Mouse (Mus musculus): ENCODE data around the gene Enpp6. TPM values are rescaled to one million over a fixed set of nuclear protein-coding genes. Genes with fewer than 3 reads are reported as not detected.

Gene Enpp6
- polyA plus RNA-seq, 1 experiment from 2014 or later = 1.7 TPM

DNA sequence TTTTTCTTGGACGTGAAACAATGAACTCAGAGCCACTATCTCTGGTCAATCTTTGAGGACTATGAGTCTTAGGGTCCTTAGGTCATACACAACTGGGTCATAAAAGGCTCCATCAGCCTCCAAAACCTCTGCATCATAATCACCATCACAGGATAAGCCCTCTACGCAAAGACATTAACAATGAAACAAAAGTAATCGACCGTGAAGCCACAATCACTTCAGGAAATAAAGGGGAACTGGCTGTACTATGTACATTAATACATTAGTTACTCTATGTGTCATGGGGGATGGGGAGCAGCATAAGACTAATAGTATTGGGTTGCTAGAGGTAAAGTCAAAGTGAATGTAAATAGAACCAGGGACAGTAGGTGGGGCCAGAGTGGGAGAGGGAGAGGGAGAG lies 59.7 kb downstream of the Enpp6 start:
- H3K4me3 ChIP-seq (replicated peaks) = no peak overlapping the region
- H3K9ac ChIP-seq = no peak overlapping the region
- ATAC-seq (replicated peaks; ENCODE audit: low FRiP score) = no peak
- H3K27me3 ChIP-seq = no peaks in the 10 kb centered on the region
- peaks cover 5% of the 10 kb centered on the region; the same call in 1 of the 2 replicates for H3K4me1 ChIP-seq
- 68% methylated on average over 4 of the region's 4 CpGs for WGBS
- H3K9me3 ChIP-seq (replicated peaks) = no peaks in the 10 kb centered on the region
- H3K36me3 ChIP-seq = no peaks in the 10 kb centered on the region
- H3K4me2 ChIP-seq = no peak overlapping the region
- H3K27ac ChIP-seq = no peak overlapping the region

DNA sequence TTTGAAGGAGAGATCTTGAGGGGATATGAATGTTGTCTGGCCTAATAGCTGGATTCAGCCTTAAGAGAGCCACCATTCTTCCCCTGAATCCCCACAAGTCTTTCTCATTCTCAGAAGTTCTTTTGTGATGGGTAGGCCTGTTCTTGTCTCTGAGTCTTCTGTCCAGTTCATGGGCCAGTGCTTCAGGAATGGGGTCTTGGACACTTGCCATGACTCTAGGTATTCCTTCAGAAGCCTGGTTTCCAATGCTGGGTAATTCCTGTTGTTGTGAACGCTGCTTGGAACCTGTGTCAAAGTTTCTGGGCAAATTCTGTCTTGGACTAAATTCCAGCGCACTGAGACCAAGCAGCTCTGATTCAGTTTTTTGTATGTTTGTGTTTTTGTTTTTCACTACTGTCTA lies 60.5 kb downstream of the Enpp6 start:
- H3K9me3 ChIP-seq (replicated peaks) = no peaks in the 10 kb centered on the region

DNA sequence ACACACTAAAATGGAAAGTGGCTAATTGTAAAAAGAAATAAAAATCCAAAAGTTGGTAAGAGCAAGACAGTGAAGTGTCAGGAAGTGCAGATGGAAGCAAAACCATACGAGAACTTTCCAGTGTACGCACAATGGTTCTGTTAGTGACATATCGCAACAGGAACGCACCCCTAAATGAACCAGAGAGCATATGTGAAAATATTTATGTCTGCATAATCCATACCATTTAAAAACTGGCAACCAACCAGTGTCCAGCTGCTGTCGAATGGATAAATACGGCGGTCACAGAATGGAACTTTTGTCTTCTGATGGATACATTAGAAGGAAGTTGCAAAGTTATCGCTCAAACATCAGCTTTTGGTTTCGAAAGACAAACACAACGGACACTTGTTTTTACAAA lies 61.9 kb downstream of the Enpp6 start:
- Histone ChIP-seq H3K27ac (no peak overlapping the region), H3K4me2 (no peak overlapping the region), H3K9me3 (replicated peaks) (no peaks in the 10 kb centered on the region), H3K27me3 (no peaks in the 10 kb centered on the region), H3K9ac (no peak overlapping the region), H3K36me3 (no peaks in the 10 kb centered on the region), H3K4me3 (replicated peaks) (no peak overlapping the region), H3K4me1 (peaks cover 5% of the 10 kb centered on the region; the same call in 1 of the 2 replicates)
- ATAC-seq (replicated peaks; ENCODE audit: low FRiP score) = no peak
- WGBS = 77% methylated on average over 10 of the region's 10 CpGs

More for the DNA sequence above, 60.5 kb downstream of the Enpp6 start:
- no peak for ATAC-seq (replicated peaks; ENCODE audit: low FRiP score)
- Histone ChIP-seq H3K4me3 (replicated peaks) (no peak overlapping the region), H3K9ac (no peak overlapping the region), H3K36me3 (no peaks in the 10 kb centered on the region), H3K4me1 (peaks cover 5% of the 10 kb centered on the region; the same call in 1 of the 2 replicates), H3K27ac (no peak overlapping the region), H3K27me3 (no peaks in the 10 kb centered on the region), H3K4me2 (no peak overlapping the region)
- WGBS = 85% methylated on average over 2 of the region's 2 CpGs

DNA sequence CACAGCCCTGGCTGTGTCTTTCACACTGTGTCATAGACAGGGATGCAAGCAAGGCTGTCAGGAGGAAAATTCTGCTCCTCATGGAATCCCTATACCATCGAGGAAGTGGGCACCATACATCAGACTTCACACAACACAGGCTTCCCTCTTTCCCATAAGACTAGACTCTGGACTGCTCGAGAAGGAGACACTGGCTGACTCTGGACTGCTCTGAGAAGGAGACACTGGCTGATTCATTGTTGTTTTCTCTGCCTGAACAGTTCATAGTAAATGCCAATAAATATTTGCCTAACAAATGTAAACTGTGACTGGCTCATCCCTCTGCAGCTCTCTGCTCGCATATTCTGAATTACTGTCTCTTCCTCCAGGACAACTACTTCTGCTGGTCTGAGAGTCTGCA lies 66.0 kb downstream of the Enpp6 start:
- ATAC-seq (replicated peaks; ENCODE audit: low FRiP score) = no peak
- no peak overlapping the region for H3K9ac ChIP-seq
- H3K27me3 ChIP-seq = no peaks in the 10 kb centered on the region
- H3K4me2 ChIP-seq = no peak overlapping the region
- WGBS = 62% methylated on average over 3 of the region's 3 CpGs
- peaks cover 5% of the 10 kb centered on the region; the same call in 1 of the 2 replicates for H3K4me1 ChIP-seq
- no peaks in the 10 kb centered on the region for H3K36me3 ChIP-seq
- H3K4me3 ChIP-seq (replicated peaks) = no peak overlapping the region
- H3K27ac ChIP-seq = no peak overlapping the region
- no peaks in the 10 kb centered on the region for H3K9me3 ChIP-seq (replicated peaks)

DNA sequence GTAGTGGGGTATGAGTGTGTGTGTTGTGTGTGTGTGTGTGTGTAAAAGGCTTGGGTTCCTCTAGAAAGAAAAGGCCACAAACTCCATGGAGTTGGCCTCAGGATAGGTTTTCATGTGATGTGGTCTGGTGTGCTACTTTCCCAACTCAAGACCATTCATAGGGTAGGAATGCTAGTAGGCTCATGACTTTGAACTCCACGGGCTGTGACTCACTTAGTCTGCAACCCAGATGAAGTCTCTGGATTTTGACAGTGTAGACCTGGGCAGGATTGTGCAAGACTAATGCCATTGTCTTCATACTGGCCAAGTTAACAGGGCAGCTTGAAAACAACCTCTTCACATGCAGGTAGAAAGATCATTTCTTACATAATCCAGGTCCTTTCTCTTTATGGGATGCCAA lies 69.4 kb downstream of the Enpp6 start:
- Histone ChIP-seq H3K27ac (no peak overlapping the region), H3K27me3 (no peaks in the 10 kb centered on the region), H3K36me3 (no peaks in the 10 kb centered on the region), H3K9ac (no peak overlapping the region), H3K9me3 (replicated peaks) (no peaks in the 10 kb centered on the region), H3K4me1 (no peaks in the 10 kb centered on the region), H3K4me3 (replicated peaks) (no peak overlapping the region), H3K4me2 (no peak overlapping the region)
- no peak for ATAC-seq (replicated peaks; ENCODE audit: low FRiP score)
- 79% methylated on average over 1 of the region's 1 CpGs for WGBS

DNA sequence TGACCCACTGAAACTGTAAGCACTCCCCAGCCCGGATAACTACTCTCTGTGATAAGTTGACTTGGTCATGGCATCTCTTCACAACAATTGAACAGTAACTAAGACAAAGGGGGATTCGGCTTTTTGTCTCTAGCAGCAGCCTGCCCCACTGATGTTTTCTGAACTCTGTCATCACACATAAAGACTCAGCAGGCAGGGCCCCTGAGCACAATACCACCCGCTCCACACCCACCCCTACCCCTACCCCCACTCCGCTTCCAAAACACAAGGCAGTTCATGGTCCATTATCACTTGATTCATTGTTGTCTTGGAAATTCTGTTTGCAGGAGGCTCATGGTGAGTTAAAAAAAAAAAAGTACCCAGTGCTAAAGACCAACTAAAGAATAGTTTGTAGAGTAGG lies 71.8 kb downstream of the Enpp6 start:
- no peaks in the 10 kb centered on the region for H3K27me3 ChIP-seq
- no peak overlapping the region for H3K4me2 ChIP-seq
- no peak for ATAC-seq (replicated peaks; ENCODE audit: low FRiP score)
- no peak overlapping the region for H3K9ac ChIP-seq
- no peak overlapping the region for H3K4me3 ChIP-seq (replicated peaks)
- no peaks in the 10 kb centered on the region for H3K4me1 ChIP-seq
- H3K27ac ChIP-seq = no peak overlapping the region
- 80% methylated on average over 4 of the region's 4 CpGs for WGBS
- H3K36me3 ChIP-seq = no peaks in the 10 kb centered on the region
- no peaks in the 10 kb centered on the region for H3K9me3 ChIP-seq (replicated peaks)

DNA sequence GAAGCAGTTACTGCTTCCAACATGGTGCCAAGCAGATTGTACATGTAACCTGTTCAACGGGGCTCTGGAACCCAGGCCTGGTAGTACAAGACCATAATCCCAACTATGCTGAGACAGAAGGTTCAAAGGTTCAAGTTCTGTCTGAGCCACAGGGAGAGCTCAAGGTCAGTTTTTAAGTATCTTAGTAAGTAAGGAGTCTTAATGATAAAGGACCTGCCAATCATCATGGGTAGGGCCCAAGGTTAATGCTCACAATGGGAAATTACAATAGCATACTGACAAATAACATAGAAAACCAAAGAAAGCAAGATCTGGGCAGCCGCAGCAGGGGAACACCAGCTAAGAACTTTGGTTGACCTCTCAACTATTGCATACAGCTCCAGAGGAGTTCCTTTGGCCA lies 72.3 kb downstream of the Enpp6 start:
- Histone ChIP-seq H3K27me3 (no peaks in the 10 kb centered on the region), H3K9me3 (replicated peaks) (no peaks in the 10 kb centered on the region), H3K9ac (no peak overlapping the region), H3K4me2 (no peak overlapping the region), H3K27ac (no peak overlapping the region), H3K4me1 (no peaks in the 10 kb centered on the region), H3K36me3 (no peaks in the 10 kb centered on the region), H3K4me3 (replicated peaks) (no peak overlapping the region)
- ATAC-seq (replicated peaks; ENCODE audit: low FRiP score) = no peak
- WGBS = 94% methylated on average over 2 of the region's 2 CpGs

DNA sequence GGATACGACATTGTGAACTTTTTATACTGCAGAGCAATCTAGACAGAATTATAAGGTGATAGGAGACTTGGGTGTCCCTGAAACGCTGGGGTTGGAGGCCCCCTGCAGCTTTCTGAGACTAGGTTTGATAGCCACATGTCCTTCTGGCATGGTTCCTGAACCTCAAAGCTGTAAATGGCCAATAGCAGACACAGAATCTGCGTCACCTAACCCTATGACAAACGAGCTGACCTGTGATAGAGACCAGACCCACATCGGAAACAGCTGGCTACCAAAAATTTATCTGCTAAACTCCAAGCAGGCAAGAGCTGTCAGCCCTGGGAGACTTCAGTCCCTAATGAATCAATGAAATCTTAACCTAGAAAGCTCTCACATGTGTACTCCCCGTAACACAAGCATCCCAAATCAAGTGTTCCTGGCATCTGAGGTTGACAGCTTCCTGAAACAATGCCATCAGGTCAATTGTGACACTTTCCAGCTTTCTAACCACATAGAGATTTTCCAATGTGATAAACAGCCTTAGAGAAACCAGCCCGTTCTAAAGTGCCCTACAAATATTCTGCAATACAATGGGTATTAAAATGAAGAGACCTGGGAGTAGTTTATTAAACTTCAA lies 74.5 kb downstream of the Enpp6 start:
- no peaks in the 10 kb centered on the region for H3K9me3 ChIP-seq (replicated peaks)
- H3K9ac ChIP-seq = no peak overlapping the region
- H3K4me2 ChIP-seq = no peak overlapping the region
- no peaks in the 10 kb centered on the region for H3K27me3 ChIP-seq
- no peak overlapping the region for H3K27ac ChIP-seq
- no peak for ATAC-seq (replicated peaks; ENCODE audit: low FRiP score)
- no peak overlapping the region for H3K4me3 ChIP-seq (replicated peaks)
- no peaks in the 10 kb centered on the region for H3K4me1 ChIP-seq
- no peaks in the 10 kb centered on the region for H3K36me3 ChIP-seq
- 46% methylated on average over 7 of the region's 7 CpGs for WGBS

DNA sequence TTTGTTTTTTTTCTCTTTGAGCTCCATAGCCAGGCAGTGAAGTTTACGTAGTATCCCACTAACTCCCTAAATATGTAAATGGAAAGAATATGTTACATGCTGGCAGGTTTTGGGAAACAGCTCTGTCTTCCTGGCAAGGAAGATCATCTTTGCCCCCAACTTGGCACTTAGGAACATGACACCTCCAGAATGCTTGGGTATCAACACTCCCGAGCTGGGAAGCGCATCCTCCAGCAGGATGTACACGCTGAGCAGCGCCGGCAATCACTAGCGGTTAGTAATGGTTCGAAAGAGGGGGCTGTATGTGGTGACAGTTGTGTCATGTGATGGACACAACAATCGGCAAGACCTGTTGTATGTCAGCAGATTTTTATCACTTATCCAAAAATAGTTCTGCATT lies 80.4 kb downstream of the Enpp6 start:
- Histone ChIP-seq H3K36me3 (no peaks in the 10 kb centered on the region), H3K4me2 (no peak overlapping the region), H3K9ac (no peak overlapping the region), H3K9me3 (replicated peaks) (no peaks in the 10 kb centered on the region), H3K27ac (no peak overlapping the region), H3K4me1 (no peaks in the 10 kb centered on the region), H3K27me3 (no peaks in the 10 kb centered on the region), H3K4me3 (replicated peaks) (no peak overlapping the region)
- 86% methylated on average over 9 of the region's 9 CpGs for WGBS
- ATAC-seq (replicated peaks; ENCODE audit: low FRiP score) = no peak

DNA sequence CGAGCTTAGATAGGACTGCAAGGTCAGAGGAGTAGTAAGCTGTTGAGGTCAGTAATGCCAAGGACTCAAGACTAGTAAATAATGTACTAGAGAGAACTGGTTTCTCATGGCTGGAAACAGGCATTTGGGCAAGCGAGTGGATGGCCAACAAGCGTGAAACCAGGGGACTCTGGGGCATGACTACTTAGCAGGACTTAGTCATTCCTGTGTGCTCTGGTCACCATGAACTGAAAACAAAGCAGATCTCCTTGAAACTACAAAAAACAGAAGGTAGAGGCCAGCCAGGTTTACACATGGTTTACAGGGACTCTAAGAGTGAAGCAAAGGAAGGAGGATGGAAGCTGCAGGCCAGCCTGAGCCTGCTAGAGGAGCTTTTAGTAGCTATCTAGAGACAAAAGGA lies 82.9 kb downstream of the Enpp6 start:
- ATAC-seq (replicated peaks; ENCODE audit: low FRiP score) = no peak
- Histone ChIP-seq H3K9me3 (replicated peaks) (no peaks in the 10 kb centered on the region), H3K36me3 (no peaks in the 10 kb centered on the region), H3K4me2 (no peak overlapping the region), H3K9ac (no peak overlapping the region), H3K4me1 (no peaks in the 10 kb centered on the region), H3K4me3 (replicated peaks) (no peak overlapping the region), H3K27ac (no peak overlapping the region), H3K27me3 (no peaks in the 10 kb centered on the region)
- WGBS = 68% methylated on average over 3 of the region's 3 CpGs

DNA sequence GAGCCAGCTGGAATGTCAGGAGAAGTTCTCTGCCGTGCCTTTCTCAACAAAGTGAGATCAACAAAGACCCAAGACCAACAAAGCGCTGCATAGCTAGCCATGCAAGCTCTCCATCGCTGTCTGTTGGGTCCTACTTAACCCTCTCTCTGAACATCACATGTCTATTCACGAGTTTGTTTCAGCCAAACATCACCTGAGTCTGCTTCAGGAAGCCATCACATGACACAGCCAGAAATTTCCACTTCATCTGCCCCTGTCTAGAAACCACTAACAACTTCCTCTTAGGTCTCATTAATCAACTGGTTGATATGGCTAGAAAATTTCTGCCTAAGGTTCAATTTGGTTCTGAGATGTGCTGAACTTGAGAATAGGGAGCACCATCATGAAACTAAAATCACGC lies 85.3 kb downstream of the Enpp6 start:
- no peak overlapping the region for H3K4me3 ChIP-seq (replicated peaks)
- H3K9ac ChIP-seq = no peak overlapping the region
- no peak for ATAC-seq (replicated peaks; ENCODE audit: low FRiP score)
- no peaks in the 10 kb centered on the region for H3K4me1 ChIP-seq
- H3K27ac ChIP-seq = no peak overlapping the region
- no peaks in the 10 kb centered on the region for H3K27me3 ChIP-seq
- no peaks in the 10 kb centered on the region for H3K36me3 ChIP-seq
- H3K9me3 ChIP-seq (replicated peaks) = no peaks in the 10 kb centered on the region
- no peak overlapping the region for H3K4me2 ChIP-seq
- 81% methylated on average over 5 of the region's 5 CpGs for WGBS

DNA sequence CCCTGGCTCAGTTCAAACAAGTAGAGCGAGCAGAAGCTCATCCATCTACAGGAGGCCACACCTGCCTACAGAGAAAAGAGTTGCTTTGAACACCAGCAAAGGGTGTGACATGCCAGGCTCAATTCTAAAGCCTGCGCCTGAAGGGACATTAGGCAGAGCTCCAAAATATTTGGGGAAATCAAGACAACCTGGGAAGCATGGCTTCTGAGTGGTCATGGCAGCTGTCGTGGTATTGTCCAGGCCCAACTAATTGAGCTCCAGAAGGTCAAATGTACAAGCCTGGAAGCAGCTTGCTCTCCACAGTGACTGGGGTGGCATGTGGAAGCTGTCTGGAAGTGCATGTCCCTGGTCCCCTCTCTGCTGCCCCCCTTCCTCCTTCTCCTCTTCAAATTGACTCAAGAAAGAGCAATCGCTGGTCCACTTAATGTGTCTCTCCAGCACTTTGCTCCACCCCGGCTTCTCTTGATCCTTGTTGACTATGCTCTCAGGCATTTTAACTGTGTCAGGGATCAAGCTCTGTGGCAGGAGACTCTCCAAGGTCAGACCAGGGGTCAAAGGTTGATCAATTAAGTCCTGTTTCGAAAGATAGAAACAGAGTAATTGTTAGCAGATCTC lies 89.4 kb downstream of the Enpp6 start:
- Histone ChIP-seq H3K4me1 (no peaks in the 10 kb centered on the region), H3K9ac (no peak overlapping the region), H3K27ac (no peak overlapping the region), H3K36me3 (no peaks in the 10 kb centered on the region), H3K4me3 (replicated peaks) (no peak overlapping the region), H3K9me3 (replicated peaks) (no peaks in the 10 kb centered on the region), H3K4me2 (no peak overlapping the region), H3K27me3 (no peaks in the 10 kb centered on the region)
- 84% methylated on average over 6 of the region's 6 CpGs for WGBS
- no peak for ATAC-seq (replicated peaks; ENCODE audit: low FRiP score)

DNA sequence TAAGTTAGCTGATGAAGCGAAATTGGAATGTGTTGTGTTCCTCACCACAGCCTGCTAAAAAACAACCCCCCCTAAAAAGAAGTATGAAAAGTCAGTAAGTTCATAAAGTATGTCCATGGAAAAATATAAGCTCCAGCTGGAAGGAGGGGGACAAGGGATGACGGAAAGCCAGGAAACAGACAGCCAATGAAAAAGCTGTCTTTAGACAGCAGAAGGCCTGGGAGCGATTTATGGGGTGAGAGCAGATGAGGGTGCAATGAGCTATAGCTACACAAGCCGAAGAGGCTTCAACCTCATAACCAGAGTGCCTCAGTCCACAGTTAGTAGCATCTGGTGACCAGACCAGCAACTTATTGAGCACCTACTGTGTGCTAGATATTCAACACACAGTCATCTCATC lies 93.3 kb downstream of the Enpp6 start:
- Histone ChIP-seq H3K27ac (no peak overlapping the region), H3K36me3 (no peaks in the 10 kb centered on the region), H3K27me3 (no peaks in the 10 kb centered on the region), H3K9ac (no peak overlapping the region), H3K9me3 (replicated peaks) (no peaks in the 10 kb centered on the region), H3K4me2 (no peak overlapping the region), H3K4me3 (replicated peaks) (no peak overlapping the region), H3K4me1 (peaks cover 6% of the 10 kb centered on the region; the same call in 1 of the 2 replicates)
- 47% methylated on average over 4 of the region's 4 CpGs for WGBS
- ATAC-seq (replicated peaks; ENCODE audit: low FRiP score) = no peak
